Mouse (Mus musculus) lung, adult 2 months (tissue): ENCODE measurements around the gene Gm17482.

ENCODE experiments used
- CTCF ChIP-seq: fragments of 200-500 bp; IDR thresholded peaks from 2 replicates; pipeline ENCODE4 v1.5.1; 2011; ENCODE audit warnings: mild to moderate bottlenecking, low read length, control low read depth; ENCODE audit not compliant: insufficient read depth
- POLR2A ChIP-seq: fragments of 200-500 bp; IDR thresholded peaks from 2 replicates; pipeline ENCODE4 v1.6.1; 2011; ENCODE audit warnings: low read depth, mild to moderate bottlenecking, control low read depth, low read length, borderline replicate concordance; ENCODE audit errors: extremely low read depth

- TF ChIP-seq POLR2A = no peak
- TF ChIP-seq CTCF = no peak
These were observed 18.4 kb downstream of the Gm17482 start for GRCm38 (mm10) chr6:115245500-115246058.
